Mouse (Mus musculus) heart, postnatal 0 days (tissue): ENCODE data around the gene Rnf167. TPM values are rescaled to one million over a fixed set of nuclear protein-coding genes. Genes with fewer than 3 reads are reported as not detected.
A peak's percentile ranks its signal among the peaks of the same experiment; 100 is the strongest.

Experiments
- ATAC-seq: fragments of 200-750 bp; cut with Nextera tagmentation; 2 replicates; pipeline ENCODE4 v1.8.0; 2017; ENCODE audit warnings: low read depth, moderate number of reproducible peaks, moderate library complexity; ENCODE audit not compliant: insufficient read depth
- DNase-seq: peaks from one replicate; pipeline ENCODE4 v3.0.0-alpha.2; 2016; ENCODE audit warnings: low spot score
- H3K27ac ChIP-seq: fragments of 300-500 bp; sonication (generic); 2 replicates; pipeline ENCODE4 v1.5.1; 2014; ENCODE audit warnings: low read depth, mild to moderate bottlenecking
- H3K27me3 ChIP-seq: fragments of 300-500 bp; sonication (generic); 2 replicates; pipeline ENCODE4 v1.6.1; 2014; ENCODE audit warnings: low read length, mixed read lengths; ENCODE audit not compliant: control insufficient read depth, insufficient read depth
- H3K36me3 ChIP-seq: fragments of 300-500 bp; sonication (generic); replicated peaks from 2 replicates; pipeline ENCODE4 v1.6.1; 2014; ENCODE audit warnings: low read length, mixed read lengths; ENCODE audit not compliant: control insufficient read depth, insufficient read depth
- H3K4me1 ChIP-seq: fragments of 300-500 bp; sonication (generic); 2 replicates; pipeline ENCODE4 v1.6.1; 2014; ENCODE audit warnings: antibody characterized with exemption; ENCODE audit not compliant: control insufficient read depth, insufficient read depth
- H3K4me2 ChIP-seq: fragments of 300-500 bp; sonication (generic); 2 replicates; pipeline ENCODE4 v1.6.1; 2014; ENCODE audit warnings: low read depth, mild to moderate bottlenecking, low read length, moderate library complexity
- H3K4me3 ChIP-seq: fragments of 300-500 bp; sonication (generic); 2 replicates; pipeline ENCODE4 v1.5.1; 2014; ENCODE audit warnings: low read depth, low read length
- H3K9ac ChIP-seq: fragments of 300-500 bp; sonication (generic); replicated peaks from 2 replicates; pipeline ENCODE4 v1.6.1; 2014; ENCODE audit warnings: low read depth, low read length, mixed read lengths
- H3K9me3 ChIP-seq: fragments of 300-500 bp; sonication (generic); replicated peaks from 2 replicates; pipeline ENCODE4 v1.6.1; 2016; ENCODE audit warnings: low read length; ENCODE audit not compliant: control insufficient read depth
- CTCF ChIP-seq: IDR thresholded peaks from 2 replicates; pipeline ENCODE4 v1.5.1; 2016; ENCODE audit warnings: antibody characterized with exemption, control low read depth, low read depth
- EP300 ChIP-seq: IDR thresholded peaks from 2 replicates; pipeline ENCODE4 v1.6.1; 2016; ENCODE audit warnings: antibody characterized with exemption, low read depth
- WGBS: fragments of 180-500 bp; shearing (Covaris S2); extraction: QIAGEN DNeasy Blood & Tissue Kit; methylation state at CpG from one replicate; pipeline ENCODE4 v1.1.7; 2014; 5-methylcytosine and 5-hydroxymethylcytosine counted together
- polyA plus RNA-seq: library from polyadenylated mRNA; unstranded; fragments of >200 nt; fragmentation: Nextera tagmentation; extraction: Ambion mirVana; gene quantifications from 2 replicates; pipeline ENCODE4 v1.2.1, GENCODE M21; 2015
- total RNA-seq: library from RNA; depleted of rRNA; stranded (reverse); fragments of >200 nt; gene quantifications from 2 replicates; pipeline ENCODE4 v1.2.3, GENCODE M21; 2014; ENCODE audit warnings: low replicate concordance

Rnf167 gene
- total and polyA plus RNA-seq, 2 experiments from 2014 or later, result 62.5 to 66.3 TPM

DNA sequence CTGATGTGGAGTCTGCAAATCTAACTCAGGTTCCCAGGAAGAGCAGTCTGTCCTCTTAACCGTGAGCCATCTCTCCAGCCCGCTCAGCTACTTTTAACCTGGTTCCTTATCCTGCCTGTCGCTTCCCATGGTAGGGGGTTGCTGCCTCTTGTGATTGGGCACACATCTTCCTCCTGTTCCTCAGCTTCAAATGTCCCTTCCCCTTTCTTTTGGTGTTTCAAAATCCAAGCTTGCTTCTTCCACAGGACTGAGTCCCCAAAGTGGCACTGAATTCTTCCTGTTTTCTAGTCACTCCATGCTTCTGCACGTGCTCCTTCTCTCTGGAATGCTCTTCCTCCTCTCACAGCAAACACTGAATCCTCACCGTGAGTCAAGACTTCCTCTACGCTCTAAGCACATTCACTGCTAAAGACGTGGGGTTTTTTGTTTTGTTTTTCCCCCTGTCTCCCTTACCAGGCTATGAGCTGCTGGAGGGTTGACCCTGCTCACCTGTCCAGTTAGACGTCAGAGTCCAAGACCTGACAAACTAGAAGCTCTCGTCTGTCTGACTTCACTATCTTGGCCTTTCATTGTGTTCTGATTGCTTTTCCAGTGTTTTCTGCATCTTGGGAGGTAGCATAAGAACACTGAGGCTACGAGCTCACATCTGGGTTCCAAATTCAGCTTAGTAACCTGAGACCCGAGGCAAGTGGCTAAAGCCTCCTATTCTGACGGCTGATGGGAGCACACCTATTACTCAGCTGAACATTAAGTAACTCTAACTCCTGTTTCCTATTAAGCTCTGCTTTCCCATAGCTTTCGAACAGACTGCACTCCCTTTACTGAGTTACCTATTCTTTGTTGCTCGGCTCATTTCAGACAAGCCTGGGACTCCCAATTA, 20.5 kb downstream of the Rnf167 start:
- Histone ChIP-seq H3K9me3 (no peaks in the 10 kb centered on the region), H3K4me2 (peak overlapping the region; percentile 91), H3K27me3 (no peaks in the 10 kb centered on the region), H3K4me3 (peak overlapping the region; percentile 74; the same call in 1 of the 2 replicates), H3K36me3 (peaks cover 42% of the 10 kb centered on the region), H3K9ac (peak overlapping the region; percentile 57), H3K4me1 (peaks cover 12% of the 10 kb centered on the region), H3K27ac (peak overlapping the region; percentile 77)
- 63% methylated on average over 14 of the region's 14 CpGs for WGBS
- DNase-seq (no peak), ATAC-seq (no peak)
- no peak for TF ChIP-seq EP300
- TF ChIP-seq CTCF, result no peak

DNA sequence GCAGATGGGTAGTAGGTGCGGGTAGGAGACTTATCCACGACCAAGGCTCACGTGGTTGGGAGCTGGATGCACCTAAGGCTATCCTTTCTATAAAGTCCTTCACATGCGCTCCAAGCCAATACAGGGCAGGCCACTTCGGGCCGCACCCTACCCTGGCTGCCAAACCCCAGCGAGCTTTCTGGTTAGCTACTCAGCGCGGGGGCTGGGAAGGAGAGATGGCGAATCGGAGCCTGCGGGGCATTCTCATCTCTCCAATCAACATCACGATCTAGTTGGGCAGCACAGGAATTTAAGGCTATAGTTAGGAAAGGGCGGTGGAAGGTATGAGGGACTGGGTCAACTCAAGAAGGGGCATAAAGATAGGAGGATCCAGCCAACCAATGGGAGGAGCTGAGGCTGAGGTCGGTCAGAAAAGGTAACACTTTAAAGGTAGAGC, 21.3 kb downstream of the Rnf167 start:
- no peak for DNase-seq

DNA sequence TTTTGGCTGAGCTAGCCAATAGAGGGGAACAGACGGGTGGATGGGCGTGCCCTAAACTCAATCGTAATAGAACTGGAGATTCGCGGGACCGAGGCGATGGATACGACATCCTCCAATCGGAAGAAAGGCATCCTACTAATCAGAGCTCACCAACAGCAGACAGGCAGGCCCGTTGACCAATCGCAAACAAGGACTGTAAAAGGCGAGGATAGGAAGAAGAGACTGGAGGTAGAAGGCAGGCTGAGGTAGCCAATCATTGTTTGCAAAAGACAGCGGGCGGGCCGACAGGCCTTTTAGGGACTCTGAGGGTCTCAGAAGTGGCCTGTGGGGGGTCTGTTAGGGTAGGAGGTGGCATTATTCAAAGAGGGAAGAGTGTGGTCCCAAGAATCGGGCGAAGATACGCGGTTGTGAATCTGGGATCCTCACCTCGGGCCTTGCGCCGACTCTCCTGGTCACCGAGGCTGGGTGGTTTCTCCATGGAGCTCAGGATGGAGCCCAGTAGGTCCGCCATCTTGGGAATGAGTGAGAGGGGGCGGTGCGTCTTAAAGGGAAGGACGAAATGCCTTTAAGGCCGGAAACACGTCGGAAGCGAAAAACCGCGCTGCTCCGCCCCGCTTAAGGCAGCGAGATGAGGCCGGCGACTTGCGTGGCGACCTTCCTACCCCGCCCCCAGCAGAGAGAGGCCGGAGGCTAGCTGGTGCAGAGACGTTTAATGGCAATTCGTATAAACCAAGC, 21.9 kb downstream of the Rnf167 start, which contains the start of gene Spag7:
Gene Spag7, minus strand, starts transcription at position 646 of the 735 bp plus-strand sequence.
- Histone ChIP-seq H3K27me3 (no peaks in the 10 kb centered on the region), H3K4me3 (peak within 1 kb of the TSS; percentile 74), H3K9ac (peak within 1 kb of the TSS; percentile 57), H3K36me3 (peaks cover 33% of the 10 kb centered on the region), H3K4me2 (peak within 1 kb of the TSS; percentile 91), H3K4me1 (peaks cover 12% of the 10 kb centered on the region), H3K9me3 (no peaks in the 10 kb centered on the region), H3K27ac (peak within 1 kb of the TSS; percentile 97)
- ATAC-seq (peak; percentile 94), DNase-seq (peak; percentile 100)
- WGBS, result under 1% methylated on average over 44 of the region's 44 CpGs
- no peak for TF ChIP-seq CTCF
- peak; percentile 23; the same call in 1 of the 2 replicates for TF ChIP-seq EP300

More for the DNA sequence above, 21.3 kb downstream of the Rnf167 start:
- peaks cover 12% of the 10 kb centered on the region for H3K4me1 ChIP-seq
- H3K9me3 ChIP-seq, result no peaks in the 10 kb centered on the region
- no peaks in the 10 kb centered on the region for H3K27me3 ChIP-seq
- peak; percentile 16 for ATAC-seq
- H3K4me3 ChIP-seq, result peak overlapping the region; percentile 74
- WGBS, result under 1% methylated on average over 15 of the region's 15 CpGs
- peaks cover 34% of the 10 kb centered on the region for H3K36me3 ChIP-seq
- peak overlapping the region; percentile 91 for H3K4me2 ChIP-seq
- H3K9ac ChIP-seq, result peak overlapping the region; percentile 57
- no peak for TF ChIP-seq EP300
- TF ChIP-seq CTCF, result no peak
- H3K27ac ChIP-seq, result peak overlapping the region; percentile 77

DNA sequence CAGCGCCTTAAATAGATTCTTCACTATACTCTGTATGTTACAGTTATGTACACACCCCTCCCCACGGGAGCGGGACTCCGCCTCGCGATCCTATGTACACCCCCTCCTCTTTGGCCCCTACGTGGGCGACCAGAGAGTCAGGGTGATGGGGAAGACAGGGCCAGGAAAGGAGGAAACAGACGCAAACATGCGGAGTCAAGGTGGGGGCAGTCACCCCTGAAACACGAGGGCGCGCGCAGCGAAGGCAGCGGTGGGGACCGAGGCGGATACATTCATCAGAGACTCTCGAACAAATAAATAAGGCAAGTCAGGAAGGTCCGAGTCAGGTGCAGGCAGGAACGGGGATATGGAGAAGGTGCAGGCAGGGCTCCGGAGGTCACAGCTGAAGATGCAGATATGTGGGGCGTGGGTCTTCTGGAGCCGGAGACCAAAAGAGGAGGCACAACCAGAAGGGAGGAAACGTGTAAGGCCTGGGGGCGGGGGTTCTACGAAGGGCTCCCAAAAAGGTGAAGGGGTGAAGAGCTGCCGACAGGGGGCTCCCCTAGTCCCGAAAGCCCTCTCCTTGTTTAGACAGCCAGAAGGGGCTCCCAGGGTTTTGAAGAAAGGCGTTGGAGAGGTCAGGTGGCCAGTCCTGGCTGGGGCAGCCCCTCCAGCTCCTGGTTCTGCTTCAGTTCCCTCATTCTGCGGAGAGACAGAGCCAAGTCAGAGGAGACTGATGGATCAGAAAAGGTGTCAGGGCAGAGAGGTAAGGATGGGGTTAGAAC, 22.7 kb downstream of the Rnf167 start:
- WGBS, result under 1% methylated on average over 31 of the region's 31 CpGs
- peak; percentile 65 for DNase-seq
- peak overlapping the region; percentile 97 for H3K27ac ChIP-seq
- peak overlapping the region; percentile 74 for H3K4me3 ChIP-seq
- peak; percentile 8 for ATAC-seq
- peaks cover 7% of the 10 kb centered on the region for H3K4me1 ChIP-seq
- H3K36me3 ChIP-seq, result peaks cover 29% of the 10 kb centered on the region
- TF ChIP-seq EP300, result no peak
- peak; percentile 45 for TF ChIP-seq CTCF
- peak overlapping the region; percentile 52 for H3K9ac ChIP-seq
- peak overlapping the region; percentile 91 for H3K4me2 ChIP-seq
- H3K9me3 ChIP-seq, result no peaks in the 10 kb centered on the region
- H3K27me3 ChIP-seq, result no peaks in the 10 kb centered on the region

DNA sequence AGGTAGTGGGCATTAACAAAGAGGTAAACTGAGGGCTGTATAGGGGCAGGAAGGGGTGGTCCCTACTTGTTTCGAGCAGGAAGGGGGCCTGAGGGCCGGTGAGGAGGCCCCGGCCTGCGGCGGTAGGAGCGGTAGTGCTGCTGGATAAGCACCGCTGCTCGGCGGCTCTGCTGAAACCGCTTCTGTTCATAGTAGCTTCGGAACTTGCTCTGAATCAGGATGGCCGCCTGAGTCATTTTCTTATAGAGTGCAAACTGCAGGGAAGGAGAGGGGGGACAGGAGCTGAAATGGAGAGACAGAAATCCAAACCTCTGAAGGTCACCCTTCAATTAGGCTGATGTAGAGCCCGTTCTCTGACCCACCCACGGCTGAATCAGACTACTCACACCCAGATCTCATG, 23.4 kb downstream of the Rnf167 start:
- TF ChIP-seq EP300 (no peak), CTCF (no peak)
- Histone ChIP-seq H3K4me2 (peak overlapping the region; percentile 91), H3K27ac (peak overlapping the region; percentile 97), H3K4me3 (peak overlapping the region; percentile 74), H3K9me3 (no peaks in the 10 kb centered on the region), H3K4me1 (peaks cover 7% of the 10 kb centered on the region), H3K36me3 (peaks cover 29% of the 10 kb centered on the region), H3K9ac (no peak overlapping the region), H3K27me3 (no peaks in the 10 kb centered on the region)
- 48% methylated on average over 14 of the region's 14 CpGs for WGBS
- ATAC-seq (no peak), DNase-seq (no peak)
